Mouse (Mus musculus) thymus, postnatal 36 days (tissue): ENCODE measurements at regions not wholly inside any gene's neighbourhood (a gene's known extent, or its start where the extent isn't known, plus 50 kb on each side); places are given as distances from the start of the nearest gene placed in this dataset.

Experiments
- DNase-seq, 2 experiments: peaks; one replicate each; pipeline ENCODE4 v3.0.0; 2022; ENCODE audit warnings: mixed read lengths in 2 of 2

GRCm38 (mm10) chr11:24856991-24857390 is 779.1 kb downstream of the Bcl11a start:
- no peak for DNase-seq

DNA sequence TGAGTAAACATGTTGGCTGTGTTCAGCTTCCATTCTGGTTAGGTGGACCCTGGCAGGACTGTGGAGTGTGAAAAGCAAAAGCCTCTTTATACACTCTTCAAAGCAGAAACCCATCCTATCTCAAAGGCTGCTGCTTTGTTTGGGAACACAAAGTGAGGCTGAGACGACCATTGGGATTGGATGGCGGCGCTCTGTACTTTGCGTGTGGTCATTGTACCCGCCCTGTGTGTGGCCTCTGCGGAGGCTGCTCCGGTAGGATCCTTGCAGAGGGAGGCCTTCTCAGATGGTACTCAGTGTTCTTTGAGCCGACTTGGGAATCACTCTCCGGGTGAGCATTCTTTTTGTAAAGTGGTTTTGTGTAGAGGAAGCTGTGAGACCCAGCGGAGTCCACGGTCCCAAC is 786.8 kb downstream of the Bcl11a start:
- no peak for DNase-seq

GRCm38 (mm10) chr11:24865067-24865796 is 787.4 kb downstream of the Bcl11a start:
- DNase-seq = no peak
